Mouse (Mus musculus) embryonic facial prominence, embryonic 11.5 days (tissue): ENCODE measurements at regions not wholly inside any gene's neighbourhood (a gene's known extent, or its start where the extent isn't known, plus 50 kb on each side); places are given as distances from the start of the nearest gene placed in this dataset.

ENCODE experiments used
- ATAC-seq: fragments of 200-750 bp; cut with Nextera tagmentation; replicated peaks from 2 replicates; pipeline ENCODE4 v1.8.0; 2017; ENCODE audit warnings: low read depth; ENCODE audit not compliant: insufficient number of reproducible peaks, low FRiP score, low TSS enrichment
- DNase-seq: peaks from one replicate; pipeline ENCODE4 v3.0.0-alpha.2; 2015; ENCODE audit warnings: low spot score
- H3K27ac ChIP-seq: fragments of 300-500 bp; sonication (generic); replicated peaks from 2 replicates; pipeline ENCODE4 v1.5.1; 2014; ENCODE audit warnings: mild to moderate bottlenecking, low read depth, low read length, control low read depth
- H3K27me3 ChIP-seq: fragments of 300-500 bp; sonication (generic); 2 replicates; pipeline ENCODE4 v1.6.1; 2014; ENCODE audit warnings: mild to moderate bottlenecking, low read length, moderate library complexity, mixed read lengths; ENCODE audit not compliant: control insufficient read depth, insufficient read depth
- H3K36me3 ChIP-seq: fragments of 300-500 bp; sonication (generic); replicated peaks from 2 replicates; pipeline ENCODE4 v1.6.1; 2014; ENCODE audit warnings: low read depth, mild to moderate bottlenecking, low read length, moderate library complexity, mixed read lengths; ENCODE audit not compliant: control insufficient read depth, insufficient read depth
- H3K4me1 ChIP-seq: fragments of 300-500 bp; sonication (generic); 2 replicates; pipeline ENCODE4 v1.6.1; 2014; ENCODE audit warnings: low read length, mixed read lengths; ENCODE audit not compliant: control insufficient read depth, insufficient read depth
- H3K4me2 ChIP-seq: fragments of 300-500 bp; sonication (generic); 2 replicates; pipeline ENCODE4 v1.6.1; 2014; ENCODE audit warnings: low read depth, mild to moderate bottlenecking, control low read depth, low read length, moderate library complexity
- H3K4me3 ChIP-seq: fragments of 300-500 bp; sonication (generic); 2 replicates; pipeline ENCODE4 v1.5.1; 2014; ENCODE audit warnings: low read depth, low read length, control low read depth
- H3K9ac ChIP-seq: fragments of 300-500 bp; sonication (generic); replicated peaks from 2 replicates; pipeline ENCODE4 v1.6.1; 2014; ENCODE audit warnings: mild to moderate bottlenecking, control low read depth, low read length
- H3K9me3 ChIP-seq: fragments of 300-500 bp; sonication (generic); replicated peaks from 2 replicates; pipeline ENCODE4 v1.6.1; 2016; ENCODE audit warnings: mild to moderate bottlenecking, low read length, inconsistent platforms, mixed read lengths; ENCODE audit not compliant: control insufficient read depth
- WGBS: fragments of 180-500 bp; shearing (Covaris S2); extraction: QIAGEN DNeasy Blood & Tissue Kit; methylation state at CpG from one replicate; pipeline ENCODE4 v1.1.7; 2014; 5-methylcytosine and 5-hydroxymethylcytosine counted together

DNA sequence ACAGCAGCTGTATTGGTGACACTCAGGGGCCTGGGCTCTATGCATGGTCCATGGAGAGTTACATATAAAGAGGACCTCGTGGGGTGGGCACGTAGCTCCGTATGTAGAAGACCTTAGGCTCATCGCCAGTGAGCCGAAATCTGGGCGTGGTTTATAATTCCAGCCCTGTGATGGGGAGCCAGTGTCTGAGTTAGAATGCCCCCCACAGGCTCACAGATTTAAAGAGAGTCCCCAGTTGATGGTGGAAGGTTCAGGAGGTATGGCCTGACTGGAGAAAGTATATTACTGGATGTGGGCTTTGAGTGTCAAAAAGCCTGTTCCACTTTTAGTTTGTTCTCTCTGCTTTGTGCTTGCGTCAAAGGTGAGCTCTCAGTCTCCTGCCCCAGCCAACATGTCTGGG lies 54.8 kb downstream of the 1700122O11Rik start:
- ATAC-seq = no peak
- Histone ChIP-seq H3K9ac (no peak overlapping the region), H3K4me2 (no peak overlapping the region), H3K4me3 (no peak overlapping the region), H3K4me1 (peaks cover 4% of the 10 kb centered on the region; the same call in 1 of the 2 replicates), H3K27me3 (no peaks in the 10 kb centered on the region), H3K9me3 (no peaks in the 10 kb centered on the region), H3K27ac (no peak overlapping the region), H3K36me3 (no peaks in the 10 kb centered on the region)
- WGBS = 89% methylated on average over 7 of the region's 7 CpGs
- DNase-seq = no peak

GRCm38 (mm10) chr17:47981556-47982027 lies 56.5 kb downstream of the 1700122O11Rik start:
- no peaks in the 10 kb centered on the region for H3K9me3 ChIP-seq
- peak; percentile 37; the same call in 1 of the 2 replicates for ATAC-seq
- no peak overlapping the region for H3K9ac ChIP-seq
- H3K27ac ChIP-seq = no peak overlapping the region
- H3K27me3 ChIP-seq = no peaks in the 10 kb centered on the region
- WGBS = 8% methylated on average over 7 of the region's 7 CpGs
- H3K4me3 ChIP-seq = no peak overlapping the region
- peak; percentile 61 for DNase-seq
- H3K4me1 ChIP-seq = peaks cover 7% of the 10 kb centered on the region; the same call in 1 of the 2 replicates
- no peaks in the 10 kb centered on the region for H3K36me3 ChIP-seq
- no peak overlapping the region for H3K4me2 ChIP-seq

DNA sequence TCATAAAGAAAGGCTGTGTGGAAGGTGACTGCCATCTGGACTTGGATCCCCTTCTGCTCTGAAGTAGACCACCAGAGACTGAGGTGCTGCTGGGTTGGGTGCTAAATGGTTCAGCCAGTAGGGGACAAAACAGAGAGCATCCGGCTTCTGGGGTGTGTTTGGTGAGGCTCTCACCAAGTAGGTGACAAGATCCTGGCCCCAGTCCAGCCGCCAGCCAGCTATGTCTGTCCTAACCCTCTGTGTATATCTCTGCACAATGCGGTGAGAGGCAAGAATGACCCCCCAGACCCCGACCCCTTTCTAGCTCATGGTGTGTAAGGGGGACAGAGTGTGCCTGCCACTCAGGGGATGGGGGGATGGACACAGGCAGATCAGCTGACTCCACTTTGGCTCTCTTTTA lies 54.8 kb upstream of the Foxp4 start:
- Histone ChIP-seq H3K36me3 (no peaks in the 10 kb centered on the region), H3K27ac (no peak overlapping the region), H3K4me1 (peaks cover 17% of the 10 kb centered on the region), H3K4me2 (no peak overlapping the region), H3K4me3 (no peak overlapping the region), H3K9ac (no peak overlapping the region; the same call in 1 of the 2 replicates), H3K9me3 (no peaks in the 10 kb centered on the region), H3K27me3 (no peaks in the 10 kb centered on the region; the same call in 1 of the 2 replicates)
- 48% methylated on average over 4 of the region's 4 CpGs for WGBS
- DNase-seq (no peak), ATAC-seq (no peak)

GRCm38 (mm10) chr17:47978404-47979030 lies 54.1 kb upstream of the Foxp4 start:
- H3K9me3 ChIP-seq = no peaks in the 10 kb centered on the region
- H3K27ac ChIP-seq = no peak overlapping the region; the same call in 1 of the 2 replicates
- no peak for ATAC-seq
- H3K27me3 ChIP-seq = no peaks in the 10 kb centered on the region; the same call in 1 of the 2 replicates
- no peaks in the 10 kb centered on the region for H3K36me3 ChIP-seq
- peaks cover 21% of the 10 kb centered on the region for H3K4me1 ChIP-seq
- DNase-seq = no peak
- no peak overlapping the region for H3K4me2 ChIP-seq
- no peak overlapping the region for H3K4me3 ChIP-seq
- H3K9ac ChIP-seq = no peak overlapping the region
- whole genome bisulfite sequencing = 14% methylated on average over 9 of the region's 9 CpGs

GRCm38 (mm10) chr17:47978001-47978400 lies 53.6 kb upstream of the Foxp4 start:
- no peak overlapping the region for H3K9ac ChIP-seq
- no peak for DNase-seq
- H3K4me3 ChIP-seq = no peak overlapping the region
- H3K27me3 ChIP-seq = no peaks in the 10 kb centered on the region; the same call in 1 of the 2 replicates
- no peak overlapping the region for H3K27ac ChIP-seq
- WGBS = 69% methylated on average over 2 of the region's 2 CpGs
- no peaks in the 10 kb centered on the region for H3K36me3 ChIP-seq
- H3K4me1 ChIP-seq = peaks cover 22% of the 10 kb centered on the region
- H3K4me2 ChIP-seq = no peak overlapping the region
- no peaks in the 10 kb centered on the region for H3K9me3 ChIP-seq
- no peak for ATAC-seq

DNA sequence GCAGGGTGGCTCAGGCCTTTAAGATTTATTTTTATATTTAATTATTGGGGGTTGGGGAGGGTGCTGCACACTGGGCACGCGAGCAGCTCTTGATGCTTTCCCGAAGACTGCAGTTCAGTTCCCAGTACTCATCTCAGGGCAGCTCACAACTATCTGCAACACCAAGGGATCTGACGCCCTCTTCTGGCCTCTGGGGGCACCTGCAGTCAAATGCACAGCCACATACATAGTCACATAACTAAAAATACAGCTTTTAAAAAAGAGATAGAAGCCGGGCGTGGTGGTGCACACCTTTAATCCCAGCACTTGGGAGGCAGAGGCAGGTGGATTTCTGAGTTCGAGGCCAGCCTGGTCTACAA lies 52.5 kb upstream of the Foxp4 start:
- DNase-seq = no peak
- H3K9ac ChIP-seq = no peak overlapping the region
- WGBS = 79% methylated on average over 7 of the region's 7 CpGs
- H3K27me3 ChIP-seq = no peaks in the 10 kb centered on the region; the same call in 1 of the 2 replicates
- no peaks in the 10 kb centered on the region for H3K9me3 ChIP-seq
- peaks cover 22% of the 10 kb centered on the region for H3K4me1 ChIP-seq
- ATAC-seq = 0 out of 2 replicates have a peak, but pooled peaks have one; percentile 8
- H3K4me2 ChIP-seq = no peak overlapping the region; the same call in 1 of the 2 replicates
- H3K4me3 ChIP-seq = no peak overlapping the region
- peak overlapping the region; percentile 70 for H3K27ac ChIP-seq
- H3K36me3 ChIP-seq = no peaks in the 10 kb centered on the region

DNA sequence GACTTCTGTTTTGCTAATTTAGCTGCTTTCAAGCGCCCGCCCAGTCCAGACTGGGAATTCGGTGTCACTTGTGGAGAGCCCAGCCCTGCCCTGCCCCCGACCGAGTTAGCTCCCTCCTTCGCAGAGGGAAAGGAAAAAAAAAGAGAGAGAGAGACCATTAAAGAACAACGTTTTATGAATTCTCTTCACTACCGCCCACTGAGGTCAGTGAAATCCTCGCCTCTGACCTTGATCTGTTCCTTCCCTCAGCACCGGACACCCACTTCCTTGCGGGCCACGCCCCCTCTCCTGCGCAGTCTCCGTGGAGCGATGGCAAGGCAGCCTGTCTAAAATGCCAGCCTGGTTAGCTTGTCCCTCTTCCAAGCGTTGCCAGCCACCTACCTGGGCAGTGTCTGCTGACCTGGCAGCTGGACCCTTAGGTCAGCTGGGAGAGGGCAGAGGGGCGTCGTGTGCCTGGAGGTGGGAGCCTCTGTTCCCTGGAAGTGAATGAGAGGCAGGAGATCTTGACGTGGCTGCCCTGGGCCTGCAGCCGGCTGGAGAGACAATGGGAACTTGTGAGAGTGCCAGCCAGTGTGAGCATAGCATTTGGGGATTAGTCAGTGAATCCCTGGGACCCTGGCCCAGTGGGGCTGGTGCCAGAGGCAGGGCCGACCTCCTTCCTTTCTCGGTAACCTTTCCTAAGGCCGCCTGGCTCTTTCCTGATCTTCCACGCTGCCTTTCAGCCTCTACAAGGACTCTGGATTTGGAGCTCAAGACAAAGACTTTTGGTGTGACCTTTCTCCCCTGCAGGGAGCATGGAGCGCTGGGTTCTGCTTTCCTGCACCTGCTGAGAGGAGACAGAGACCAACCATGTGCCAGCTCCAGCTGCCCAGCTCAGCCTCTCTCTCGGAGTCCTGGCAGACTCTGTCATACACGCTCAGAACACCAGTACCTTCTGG lies 51.9 kb upstream of the Foxp4 start:
- Histone ChIP-seq H3K4me1 (peaks cover 22% of the 10 kb centered on the region), H3K4me2 (peak overlapping the region; percentile 29), H3K4me3 (peak overlapping the region; percentile 15; the same call in 1 of the 2 replicates), H3K27ac (peak overlapping the region; percentile 70), H3K9me3 (no peaks in the 10 kb centered on the region), H3K27me3 (no peaks in the 10 kb centered on the region; the same call in 1 of the 2 replicates), H3K36me3 (no peaks in the 10 kb centered on the region), H3K9ac (peak overlapping the region; percentile 44)
- no peak; the same call in 1 of the 2 replicates for ATAC-seq
- peak; percentile 76 for DNase-seq
- WGBS = 7% methylated on average over 26 of the region's 27 CpGs
